Mouse (Mus musculus): ENCODE data around the gene Olfr1342. TPM values are rescaled to one million over a fixed set of nuclear protein-coding genes. Genes with fewer than 3 reads are reported as not detected.

The Olfr1342 gene
- polyA plus RNA-seq, 1 experiment from 2014 or later, result 0.08 TPM

Other genes starting within 250 kb of the Olfr1342 start
- gene Mpl, start 235.2 kb downstream of the Olfr1342 start, polyA plus RNA-seq (2014; fragmentation: Nextera tagmentation; extraction: Ambion mirVana), result 1.3 TPM in 2 replicates
- 9.9 and 12.6 TPM in 2 replicates for gene Tie1, start 202.7 kb downstream of the Olfr1342 start, polyA plus RNA-seq (2014; fragmentation: Nextera tagmentation; extraction: Ambion mirVana)
- 1.0 and 1.6 TPM in 2 replicates for gene 2610528J11Rik, start 165.8 kb downstream of the Olfr1342 start, polyA plus RNA-seq (2014; fragmentation: Nextera tagmentation; extraction: Ambion mirVana)
- 0.27 and 0.33 TPM in 2 replicates for gene Tmem125, start 148.7 kb downstream of the Olfr1342 start, polyA plus RNA-seq (2014; fragmentation: Nextera tagmentation; extraction: Ambion mirVana)
- 0.40 and 0.45 TPM in 2 replicates for gene Cfap57, start 72.0 kb downstream of the Olfr1342 start, polyA plus RNA-seq (2014; fragmentation: Nextera tagmentation; extraction: Ambion mirVana)
- 180 and 190 TPM in 2 replicates for gene Ebna1bp2, start 72.0 kb downstream of the Olfr1342 start, polyA plus RNA-seq (2014; fragmentation: Nextera tagmentation; extraction: Ambion mirVana)
- not detected in 2 replicates for gene Olfr62, start 33.8 kb downstream of the Olfr1342 start, polyA plus RNA-seq (2014; fragmentation: Nextera tagmentation; extraction: Ambion mirVana)
- gene Olfr1341, start 10.8 kb upstream of the Olfr1342 start, polyA plus RNA-seq (2014; fragmentation: Nextera tagmentation; extraction: Ambion mirVana), result not detected in 2 replicates
- not detected in 2 replicates for gene Olfr1340, start 27.4 kb upstream of the Olfr1342 start, polyA plus RNA-seq (2014; fragmentation: Nextera tagmentation; extraction: Ambion mirVana)
- not detected in 2 replicates for gene Olfr1339, start 39.4 kb upstream of the Olfr1342 start, polyA plus RNA-seq (2014; fragmentation: Nextera tagmentation; extraction: Ambion mirVana)
- not detected in 2 replicates for gene Olfr1338, start 66.0 kb upstream of the Olfr1342 start, polyA plus RNA-seq (2014; fragmentation: Nextera tagmentation; extraction: Ambion mirVana)
- gene Olfr1337, start 89.8 kb upstream of the Olfr1342 start, polyA plus RNA-seq (2014; fragmentation: Nextera tagmentation; extraction: Ambion mirVana), result not detected in 2 replicates
- not detected in 2 replicates for gene Olfr1335, start 117.2 kb upstream of the Olfr1342 start, polyA plus RNA-seq (2014; fragmentation: Nextera tagmentation; extraction: Ambion mirVana)
- gene Olfr1333, start 143.5 kb upstream of the Olfr1342 start, polyA plus RNA-seq (2014; fragmentation: Nextera tagmentation; extraction: Ambion mirVana), result not detected in 2 replicates
- not detected in 2 replicates for gene Olfr1331, start 171.9 kb upstream of the Olfr1342 start, polyA plus RNA-seq (2014; fragmentation: Nextera tagmentation; extraction: Ambion mirVana)
- not detected in 2 replicates for gene Olfr1330, start 195.8 kb upstream of the Olfr1342 start, polyA plus RNA-seq (2014; fragmentation: Nextera tagmentation; extraction: Ambion mirVana)
- not detected in 2 replicates for gene Olfr1329, start 224.7 kb upstream of the Olfr1342 start, polyA plus RNA-seq (2014; fragmentation: Nextera tagmentation; extraction: Ambion mirVana)
- gene Olfr1328, start 245.9 kb upstream of the Olfr1342 start, polyA plus RNA-seq (2014; fragmentation: Nextera tagmentation; extraction: Ambion mirVana), result not detected in 2 replicates